Mouse (Mus musculus) kidney, postnatal 10 days (tissue): ENCODE measurements around the gene Scamp2.

Experiments used
- DNase-seq: peaks from one replicate; pipeline ENCODE4 v3.0.0; 2021; ENCODE audit warnings: mixed read lengths

Gene Scamp2

DNA sequence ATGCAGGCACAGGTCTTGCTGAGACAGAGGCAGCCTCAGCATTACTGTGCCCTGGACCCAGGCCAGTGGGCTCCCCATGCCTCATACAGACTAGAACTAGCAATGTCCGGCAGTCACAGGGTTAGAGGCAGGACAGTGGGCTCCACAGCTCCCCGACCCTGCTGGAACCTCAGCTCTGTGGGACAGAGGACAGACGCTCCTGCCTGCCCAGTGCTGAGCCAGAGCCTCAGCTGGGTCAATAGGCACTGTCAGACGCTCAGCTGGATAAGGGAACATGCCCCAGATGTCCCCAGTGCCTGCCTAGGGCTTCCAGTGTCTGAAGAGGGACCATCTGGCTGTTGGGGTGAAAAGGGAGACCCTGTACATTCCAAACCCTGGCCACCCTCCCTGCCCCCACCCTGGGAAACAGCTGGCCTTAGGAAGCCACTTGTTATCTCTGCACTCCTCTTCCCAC is 37.2 kb downstream of the Scamp2 start:
- DNase-seq = peak; percentile 57

DNA sequence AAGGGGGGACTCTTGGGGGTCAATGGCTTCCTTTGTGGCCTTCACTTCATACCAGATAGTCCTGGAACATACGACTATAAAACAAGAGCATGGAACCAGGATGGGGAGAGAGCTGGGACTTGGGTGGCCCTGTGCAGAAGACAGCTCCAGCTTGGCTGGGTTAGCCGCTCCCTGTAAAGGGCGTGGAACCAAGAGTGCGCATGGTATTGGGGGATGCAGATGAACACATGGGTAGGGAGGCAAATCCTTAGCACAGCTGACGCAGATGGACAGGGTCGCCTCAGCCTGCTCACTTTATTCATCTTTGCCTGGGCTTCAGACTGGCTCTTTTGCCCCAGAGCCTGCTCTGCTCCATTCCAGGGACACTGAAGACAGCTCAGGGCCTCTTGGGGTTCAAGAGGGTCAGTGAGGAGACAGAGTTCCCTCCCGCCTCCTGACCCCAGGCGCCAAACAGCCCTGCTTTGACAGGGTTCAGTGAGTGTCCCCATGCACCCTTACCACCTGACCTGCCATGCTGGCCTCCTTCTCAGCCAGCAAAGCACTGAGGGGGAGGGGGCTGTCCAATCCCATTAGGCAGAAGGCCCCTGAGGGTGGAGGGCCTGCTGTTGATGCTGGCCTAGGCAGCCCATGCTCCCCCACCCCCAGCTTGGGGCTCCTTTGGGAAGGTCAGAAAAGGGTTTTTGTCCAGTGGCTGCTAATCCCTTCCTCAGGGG is 38.3 kb downstream of the Scamp2 start:
- peak; percentile 42 for DNase-seq

DNA sequence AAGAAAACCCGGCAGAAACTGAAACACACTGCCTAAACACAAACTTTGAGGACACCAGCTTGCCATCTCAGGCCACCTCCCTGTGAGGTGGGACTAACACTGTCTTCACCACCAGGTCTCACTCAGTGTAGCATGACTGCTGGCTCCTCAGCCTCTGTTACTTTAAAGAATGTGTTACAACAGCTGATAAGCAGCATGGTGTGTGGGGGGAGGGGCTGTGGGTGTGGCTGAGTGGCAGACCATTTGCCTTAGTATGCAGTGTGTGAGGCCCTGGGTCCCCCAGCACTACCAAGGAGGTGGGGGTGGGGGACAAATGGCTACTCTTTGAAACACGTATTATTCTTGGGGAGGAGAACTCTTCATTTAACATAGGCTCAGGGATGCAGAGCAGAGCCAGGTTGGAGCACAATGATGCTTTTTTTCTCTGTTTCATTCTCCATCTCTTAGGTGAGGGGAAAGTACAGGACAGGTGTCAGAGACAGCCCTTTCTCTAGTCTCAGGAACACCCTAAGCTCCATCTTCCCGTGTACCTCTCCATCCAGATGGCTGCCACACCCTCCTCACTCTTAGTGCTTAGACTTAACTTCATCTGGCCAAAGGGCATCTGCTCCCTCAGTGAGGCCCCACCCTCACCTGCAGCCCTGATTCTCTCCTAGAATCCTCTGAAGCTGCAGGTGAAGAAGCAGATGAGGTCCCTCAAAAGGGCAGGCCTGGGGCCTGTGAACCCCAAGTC is 40.0 kb downstream of the Scamp2 start:
- peak; percentile 68 for DNase-seq

DNA sequence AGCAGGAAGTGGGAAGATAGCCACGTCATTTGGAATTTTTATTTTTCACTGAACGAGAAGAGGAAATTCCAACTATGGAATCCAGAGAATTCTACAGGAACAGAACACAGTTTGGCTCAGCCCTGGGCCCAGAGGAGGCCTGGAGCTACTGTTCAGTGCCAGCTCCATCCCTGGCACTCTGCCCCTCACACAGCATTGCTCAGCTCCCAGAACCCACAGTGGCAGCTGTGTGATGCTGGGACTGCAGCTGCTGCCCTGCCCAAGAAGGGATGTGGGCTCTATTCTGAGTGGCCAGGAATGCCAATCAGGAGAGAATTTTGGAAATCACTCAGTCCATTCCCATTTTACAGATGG is 40.6 kb downstream of the Scamp2 start:
- DNase-seq = peak; percentile 45

DNA sequence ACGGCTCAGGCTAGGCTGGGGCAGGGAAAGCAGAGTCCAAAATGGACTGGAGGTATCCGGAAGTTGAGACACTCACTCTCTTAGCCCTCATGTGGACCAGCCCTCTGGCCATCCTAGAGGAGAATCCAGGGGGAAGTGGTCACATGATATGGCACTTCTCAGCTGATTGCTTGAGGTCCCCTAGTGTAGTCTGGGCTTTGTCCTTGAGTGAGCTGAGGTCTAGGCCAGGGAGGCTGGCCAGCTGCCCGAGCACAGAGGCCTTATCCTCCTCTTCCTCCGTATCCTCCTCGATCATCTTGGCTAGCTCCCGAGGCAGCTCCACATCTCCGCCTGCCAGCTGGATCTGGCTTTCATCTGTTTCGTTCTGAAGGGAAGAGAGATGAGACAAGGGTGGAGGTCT is 41.4 kb downstream of the Scamp2 start:
- no peak for DNase-seq

DNA sequence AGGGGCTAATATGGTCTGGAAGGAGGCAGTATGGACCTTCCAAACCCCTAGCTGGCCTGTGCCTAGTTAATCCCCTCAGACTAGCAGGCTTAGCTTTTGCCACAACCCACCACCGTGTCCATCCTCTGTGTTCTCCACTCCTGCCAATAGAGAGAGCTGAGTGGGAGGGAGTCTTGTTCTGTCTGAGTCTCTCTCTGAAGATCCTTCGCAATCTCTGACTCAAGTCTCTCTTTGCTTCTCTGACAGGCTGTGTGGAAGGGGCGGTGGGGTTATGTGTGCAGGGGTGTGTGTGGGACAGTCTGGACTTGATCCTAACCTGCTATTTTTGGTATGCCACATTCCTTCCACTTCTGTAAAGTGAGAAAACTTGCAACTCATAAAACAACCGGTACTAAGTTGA is 44.1 kb downstream of the Scamp2 start:
- no peak for DNase-seq

DNA sequence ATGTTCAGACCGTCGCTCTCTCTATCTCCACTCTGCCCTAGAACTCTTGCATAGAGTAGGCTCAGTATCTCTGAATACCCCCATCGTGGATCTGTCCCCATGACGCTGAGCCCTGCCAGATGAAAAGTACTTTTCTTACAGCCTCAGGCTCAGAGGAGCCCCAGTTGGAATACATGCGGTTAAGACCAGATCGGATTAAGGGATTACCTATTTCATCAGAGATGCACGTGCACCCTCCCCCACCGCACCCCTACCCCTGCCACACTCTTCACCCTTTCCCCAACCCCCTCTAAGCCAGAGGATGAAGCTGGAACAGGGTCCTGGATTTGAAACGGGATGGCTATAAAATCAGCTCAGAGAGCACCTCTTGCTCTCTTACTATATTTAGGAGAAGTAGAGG is 44.8 kb downstream of the Scamp2 start:
- DNase-seq = no peak

GRCm38 (mm10) chr9:57606139-57606851 is 45.6 kb downstream of the Scamp2 start, which contains the start of gene Cplx3:
Gene Cplx3, minus strand, starts transcription at chr9:57606281.
- peak; percentile 82 for DNase-seq

- no peak for DNase-seq
Observed at GRCm38 (mm10) chr9:57609803-57610202, 49.1 kb downstream of the Scamp2 start.

GRCm38 (mm10) chr9:57610359-57610826 is 49.6 kb downstream of the Scamp2 start:
- DNase-seq = no peak

DNA sequence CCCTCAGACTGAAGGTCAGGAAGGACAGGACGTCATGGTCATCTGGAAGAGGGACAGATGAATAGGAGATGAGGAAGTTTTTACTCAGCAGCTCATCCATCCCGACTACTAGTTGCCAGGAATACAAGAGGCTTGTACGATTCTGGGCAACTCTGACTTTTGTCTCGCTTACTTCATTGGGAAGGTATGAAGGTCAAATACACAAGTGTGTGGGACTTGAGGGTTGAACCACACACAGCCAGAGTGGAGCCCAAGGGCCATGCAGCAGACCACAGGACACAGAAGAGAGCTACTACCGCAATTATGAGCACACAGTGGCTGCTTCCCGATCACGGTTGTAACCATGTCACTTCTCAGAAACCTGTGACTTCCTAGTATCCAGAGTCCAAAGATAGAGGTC is 51.8 kb downstream of the Scamp2 start:
- DNase-seq = no peak

- no peak for DNase-seq
Observed at GRCm38 (mm10) chr9:57613975-57614374, 53.2 kb downstream of the Scamp2 start.

- DNase-seq = no peak
Observed at GRCm38 (mm10) chr9:57614786-57615185, 54.0 kb downstream of the Scamp2 start.

DNA sequence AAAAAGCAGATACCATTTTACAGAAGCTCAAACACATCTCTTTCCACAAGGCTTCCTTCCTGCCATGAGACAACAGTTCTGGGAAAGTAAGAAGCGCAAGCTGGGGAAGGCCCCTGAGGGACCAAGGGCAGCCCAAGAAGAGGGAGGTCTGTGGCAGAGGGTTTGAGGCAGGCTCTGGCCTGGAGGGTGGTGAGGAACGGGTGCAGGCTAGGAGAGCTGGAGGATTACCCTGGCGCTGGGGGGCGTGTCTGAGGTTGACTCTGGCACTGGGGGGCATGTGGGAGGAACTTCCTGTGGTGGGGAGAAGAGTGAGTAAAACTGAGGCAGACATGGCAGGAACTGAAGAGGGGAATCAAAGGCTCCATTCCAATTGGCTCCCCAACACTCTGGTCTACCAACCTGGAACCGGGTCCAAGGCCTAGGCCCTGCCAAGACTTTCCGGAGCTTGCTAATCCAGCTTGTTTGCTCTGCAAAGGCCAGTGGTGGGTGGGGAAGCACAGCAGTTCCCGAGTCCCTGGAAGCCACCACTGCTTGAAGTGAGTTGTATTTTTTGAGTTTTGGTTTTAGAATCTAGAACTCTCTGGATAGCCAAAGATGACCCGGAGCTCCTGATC is 56.9 kb downstream of the Scamp2 start:
- no peak for DNase-seq

GRCm38 (mm10) chr9:57618854-57619253 is 58.1 kb downstream of the Scamp2 start:
- DNase-seq = no peak

DNA sequence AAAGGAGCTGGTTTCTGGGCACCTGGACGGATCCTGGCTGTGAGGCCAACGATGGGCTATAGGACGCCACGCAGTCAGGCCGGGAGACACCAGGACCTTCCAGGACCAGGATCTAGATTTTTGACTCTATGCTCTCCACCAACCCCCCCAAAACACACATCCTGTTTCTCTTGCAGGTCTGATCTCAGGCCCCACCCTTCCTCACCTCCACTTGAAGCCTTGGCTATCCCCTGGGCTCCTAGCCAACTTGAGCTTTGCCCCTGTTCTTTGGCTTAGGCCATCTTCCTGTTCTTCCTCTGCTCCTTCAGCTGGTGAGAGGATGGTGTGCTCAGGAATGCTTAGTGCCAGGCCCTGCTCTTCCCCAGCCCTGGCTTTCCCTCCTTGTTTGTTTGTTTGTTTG is 59.9 kb downstream of the Scamp2 start, which contains the start of gene Lman1l:
TSS of gene Lman1l (minus strand) at position 101 of the 400 bp plus-strand sequence.
- DNase-seq = no peak

- no peak for DNase-seq
Observed at GRCm38 (mm10) chr9:57624295-57624694, 63.6 kb downstream of the Scamp2 start.

- DNase-seq = no peak
Observed at GRCm38 (mm10) chr9:57625674-57626500, 65.1 kb downstream of the Scamp2 start.

- DNase-seq = no peak
Observed at GRCm38 (mm10) chr9:57627191-57627590, 66.4 kb downstream of the Scamp2 start.

DNA sequence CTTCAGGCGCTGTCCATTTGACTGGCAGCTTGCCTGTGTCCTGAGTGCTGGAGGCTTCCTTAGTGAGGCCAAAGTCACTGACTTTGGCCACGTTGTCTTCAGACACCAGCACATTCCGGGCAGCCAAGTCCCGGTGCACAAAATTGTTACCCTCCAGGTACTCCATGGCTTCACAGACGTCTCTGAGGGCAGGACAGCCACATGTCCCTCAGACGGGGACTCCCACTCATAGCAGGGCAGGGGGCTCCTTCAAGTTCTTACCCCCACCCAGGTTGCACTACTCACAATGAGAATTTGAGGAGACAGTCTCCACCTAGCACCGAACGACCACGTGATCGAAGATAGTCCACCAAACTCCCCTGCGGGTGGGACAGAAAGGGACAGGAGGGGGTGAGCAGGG is 67.1 kb downstream of the Scamp2 start:
- DNase-seq = no peak

DNA sequence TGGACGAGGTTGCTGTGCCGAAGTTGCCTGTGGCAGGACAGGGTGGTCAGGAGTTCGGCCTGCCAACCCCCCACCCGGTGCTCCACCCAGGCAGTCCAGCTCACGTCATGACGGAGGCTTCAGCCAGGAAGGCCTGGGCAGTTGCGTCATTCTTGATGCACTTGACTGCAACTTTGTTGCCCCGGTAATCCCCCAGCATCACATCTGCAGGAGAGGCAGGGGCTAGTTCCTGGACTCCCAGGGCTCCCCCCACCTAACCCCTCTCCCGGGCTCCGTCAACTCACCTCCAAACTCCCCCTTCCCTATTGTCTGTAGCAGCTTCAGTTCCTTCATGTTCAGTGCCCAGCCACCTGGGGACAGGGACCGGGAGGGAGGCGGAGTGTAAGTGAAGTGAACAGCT is 68.0 kb downstream of the Scamp2 start:
- DNase-seq = no peak
